Mouse (Mus musculus) splenic B cell, adult 2 months (primary cell): ENCODE data around the gene Gbf1.

ENCODE experiments used
- DNase-seq: peaks from one replicate; pipeline ENCODE4 v3.0.0-alpha.2; 2011; ENCODE audit warnings: low read depth, low spot score
- H3K27me3 ChIP-seq: 2 replicates; pipeline ENCODE4 v1.6.1; 2012; ENCODE audit warnings: mild to moderate bottlenecking, low read length, moderate library complexity, mixed read lengths; ENCODE audit not compliant: control insufficient read depth, poor library complexity, insufficient read depth, severe bottlenecking
- H3K36me3 ChIP-seq: 2 replicates; pipeline ENCODE4 v1.6.1; 2012; ENCODE audit warnings: mild to moderate bottlenecking, low read length, moderate library complexity, mixed read lengths; ENCODE audit not compliant: control insufficient read depth, poor library complexity, insufficient read depth, severe bottlenecking

The Gbf1 gene

GRCm38 (mm10) chr19:46285631-46286030 lies 133.3 kb downstream of the Gbf1 start:
- Histone ChIP-seq H3K27me3 (no peaks in the 10 kb centered on the region), H3K36me3 (peaks cover 4% of the 10 kb centered on the region; the same call in 1 of the 2 replicates)
- no peak for DNase-seq

GRCm38 (mm10) chr19:46286047-46286446 lies 133.7 kb downstream of the Gbf1 start:
- peaks cover 4% of the 10 kb centered on the region; the same call in 1 of the 2 replicates for H3K36me3 ChIP-seq
- H3K27me3 ChIP-seq: no peaks in the 10 kb centered on the region
- no peak for DNase-seq

GRCm38 (mm10) chr19:46286926-46287325 lies 134.6 kb downstream of the Gbf1 start:
- no peak for DNase-seq
- Histone ChIP-seq H3K27me3 (no peaks in the 10 kb centered on the region), H3K36me3 (peaks cover 3% of the 10 kb centered on the region; the same call in 1 of the 2 replicates)

GRCm38 (mm10) chr19:46287566-46287965 lies 135.3 kb downstream of the Gbf1 start:
- H3K27me3 ChIP-seq: no peaks in the 10 kb centered on the region
- no peak for DNase-seq
- H3K36me3 ChIP-seq: no peaks in the 10 kb centered on the region; the same call in 1 of the 2 replicates

- DNase-seq: no peak
Observed at GRCm38 (mm10) chr19:46290535-46291105, 138.3 kb downstream of the Gbf1 start.

GRCm38 (mm10) chr19:46296938-46297337 lies 144.6 kb downstream of the Gbf1 start:
- H3K36me3 ChIP-seq: no peaks in the 10 kb centered on the region
- no peak for DNase-seq
- H3K27me3 ChIP-seq: no peaks in the 10 kb centered on the region

More at GRCm38 (mm10) chr19:46290535-46291105, 138.3 kb downstream of the Gbf1 start:
- no peaks in the 10 kb centered on the region for H3K27me3 ChIP-seq
- no peaks in the 10 kb centered on the region; the same call in 1 of the 2 replicates for H3K36me3 ChIP-seq

GRCm38 (mm10) chr19:46300294-46301045 lies 148.2 kb downstream of the Gbf1 start:
- H3K36me3 ChIP-seq: no peaks in the 10 kb centered on the region
- DNase-seq: no peak
- H3K27me3 ChIP-seq: no peaks in the 10 kb centered on the region

GRCm38 (mm10) chr19:46302551-46302950 lies 150.2 kb downstream of the Gbf1 start:
- Histone ChIP-seq H3K36me3 (peaks cover 6% of the 10 kb centered on the region; the same call in 1 of the 2 replicates), H3K27me3 (no peaks in the 10 kb centered on the region)
- DNase-seq: no peak

- peaks cover 15% of the 10 kb centered on the region for H3K36me3 ChIP-seq
- DNase-seq: peak; percentile 54
Observed at GRCm38 (mm10) chr19:46303251-46304215, 151.2 kb downstream of the Gbf1 start.

GRCm38 (mm10) chr19:46304216-46304841 lies 152.0 kb downstream of the Gbf1 start, which contains the start of gene Nfkb2:
Nfkb2 (plus strand) TSS chr19:46304320.
- H3K36me3 ChIP-seq: peaks cover 18% of the 10 kb centered on the region
- H3K27me3 ChIP-seq: no peaks in the 10 kb centered on the region
- DNase-seq: peak; percentile 98

More at GRCm38 (mm10) chr19:46303251-46304215, 151.2 kb downstream of the Gbf1 start:
- no peaks in the 10 kb centered on the region for H3K27me3 ChIP-seq

- Histone ChIP-seq H3K27me3 (no peaks in the 10 kb centered on the region), H3K36me3 (peaks cover 24% of the 10 kb centered on the region)
- no peak for DNase-seq
Observed at GRCm38 (mm10) chr19:46304908-46305333, 152.6 kb downstream of the Gbf1 start.

- H3K36me3 ChIP-seq: peaks cover 31% of the 10 kb centered on the region
- peak; percentile 96 for DNase-seq
- no peaks in the 10 kb centered on the region for H3K27me3 ChIP-seq
Observed at GRCm38 (mm10) chr19:46305432-46306267, 153.3 kb downstream of the Gbf1 start.

- Histone ChIP-seq H3K27me3 (no peaks in the 10 kb centered on the region), H3K36me3 (peaks cover 35% of the 10 kb centered on the region)
- no peak for DNase-seq
Observed at GRCm38 (mm10) chr19:46306268-46306610, 153.9 kb downstream of the Gbf1 start.
